Mouse (Mus musculus): ENCODE data around the gene Acoxl. TPM values are rescaled to one million over a fixed set of nuclear protein-coding genes. Genes with fewer than 3 reads are reported as not detected.

Acoxl gene
- polyA plus RNA-seq, 1 experiment, result not detected

DNA sequence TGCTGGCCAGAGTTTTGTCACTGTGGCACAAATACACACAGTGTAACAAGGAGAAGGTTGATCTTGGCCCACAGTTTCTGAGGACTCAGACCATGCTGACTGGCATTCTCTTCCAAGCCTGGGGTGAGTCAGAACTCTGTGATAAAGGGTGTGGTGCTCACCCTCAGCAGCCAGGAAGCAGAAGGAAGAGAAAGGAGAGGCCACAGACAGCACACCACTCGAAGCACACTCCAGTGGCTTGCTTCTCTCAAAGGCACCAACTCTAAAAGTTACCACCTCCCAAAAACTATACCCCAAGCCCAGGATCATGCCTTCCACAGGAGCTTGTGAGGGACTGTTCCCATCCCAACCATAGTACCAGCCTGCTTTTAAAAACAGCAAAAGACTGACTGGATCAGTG lies 220.0 kb downstream of the Acoxl start:
- no peak overlapping the region for H3K27ac ChIP-seq (ENCODE audit: insufficient read depth, low read depth, low read length)
- H3K4me1 ChIP-seq (ENCODE audit: control insufficient read depth, insufficient read depth, low read length), result peaks cover 1% of the 10 kb centered on the region
- 83% methylated on average over 1 of the region's 1 CpGs for WGBS
- H3K4me3 ChIP-seq (ENCODE audit: insufficient read depth, low read depth, low read length), result no peak overlapping the region
- no peak for TF ChIP-seq POLR2A (IDR thresholded peaks at IDR 0.05; ENCODE audit: insufficient read depth, low read depth, low read length)

DNA sequence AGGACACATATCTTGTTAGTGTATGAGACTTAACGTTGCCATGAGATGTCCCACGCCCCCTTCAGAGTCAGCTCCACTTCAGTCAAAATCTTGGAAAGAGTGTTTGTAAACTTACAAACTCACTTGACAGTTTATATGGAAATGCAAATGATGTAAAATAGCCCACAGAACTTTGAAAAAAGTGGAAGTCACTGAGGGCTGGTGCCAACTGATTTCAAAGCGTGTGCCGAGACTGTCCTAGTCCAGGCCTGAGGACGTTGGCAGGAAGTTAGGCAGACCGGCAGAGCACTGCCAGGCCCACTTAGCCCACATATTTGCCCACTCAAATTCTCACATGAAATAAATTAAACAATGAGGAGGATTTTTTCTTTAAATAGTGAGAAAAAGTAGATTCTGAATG lies 221.5 kb downstream of the Acoxl start:
- no peak overlapping the region for H3K4me3 ChIP-seq (ENCODE audit: insufficient read depth, low read depth, low read length)
- peaks cover 6% of the 10 kb centered on the region for H3K4me1 ChIP-seq (ENCODE audit: control insufficient read depth, insufficient read depth, low read length)
- no peak overlapping the region for H3K27ac ChIP-seq (ENCODE audit: insufficient read depth, low read depth, low read length)
- WGBS, result 71% methylated on average over 6 of the region's 6 CpGs
- TF ChIP-seq CTCF (IDR thresholded peaks at IDR 0.05; ENCODE audit: insufficient read depth, low read depth, low read length), result no peak

DNA sequence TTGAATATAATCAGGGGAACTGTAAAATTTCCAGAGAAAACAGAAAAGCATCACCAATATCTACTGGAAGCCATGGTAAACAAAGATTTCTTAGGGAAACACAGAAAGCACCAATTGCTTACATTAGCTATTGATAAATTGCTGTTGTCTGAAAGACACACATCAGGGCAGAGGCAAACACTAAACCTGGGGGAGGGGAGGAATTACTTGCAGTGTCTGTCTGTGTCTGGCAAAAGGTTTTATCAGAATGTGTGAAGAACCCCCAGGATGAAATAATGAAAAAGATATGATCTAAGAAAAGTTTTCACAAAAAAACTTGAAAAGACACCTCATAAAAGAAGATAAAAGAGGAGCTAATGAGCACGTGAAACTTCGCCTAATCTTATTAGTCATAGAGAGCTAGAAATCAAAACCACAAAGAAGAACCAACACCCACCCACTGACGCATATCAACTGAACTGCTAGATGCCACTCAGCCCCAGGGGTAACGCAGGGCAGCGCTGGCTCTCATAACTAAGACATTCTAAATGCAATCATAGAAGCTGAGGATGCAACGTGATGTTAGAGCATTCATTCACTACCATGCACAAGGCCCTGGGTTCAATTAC lies 222.1 kb downstream of the Acoxl start:
- peaks cover 6% of the 10 kb centered on the region for H3K4me1 ChIP-seq (ENCODE audit: control insufficient read depth, insufficient read depth, low read length)
- 75% methylated on average over 6 of the region's 6 CpGs for WGBS
- TF ChIP-seq POLR2A (IDR thresholded peaks at IDR 0.05; ENCODE audit: insufficient read depth, low read depth, low read length) (no peak), CTCF (IDR thresholded peaks at IDR 0.05; ENCODE audit: insufficient read depth, low read depth, low read length) (no peak)
- H3K4me3 ChIP-seq (ENCODE audit: insufficient read depth, low read depth, low read length), result no peak overlapping the region
- H3K27ac ChIP-seq (ENCODE audit: insufficient read depth, low read depth, low read length), result no peak overlapping the region

- peaks cover 6% of the 10 kb centered on the region for H3K4me1 ChIP-seq (ENCODE audit: control insufficient read depth, insufficient read depth, low read length)
- H3K27ac ChIP-seq (ENCODE audit: insufficient read depth, low read depth, low read length), result no peak overlapping the region
- no peak overlapping the region for H3K4me3 ChIP-seq (ENCODE audit: insufficient read depth, low read depth, low read length)
- TF ChIP-seq CTCF (IDR thresholded peaks at IDR 0.05; ENCODE audit: insufficient read depth, low read depth, low read length) (no peak), POLR2A (IDR thresholded peaks at IDR 0.05; ENCODE audit: insufficient read depth, low read depth, low read length) (no peak)
- WGBS, result 86% methylated on average over 7 of the region's 7 CpGs
Observed at GRCm38 (mm10) chr2:128061491-128061890, 222.8 kb downstream of the Acoxl start.

- Histone ChIP-seq H3K4me1 (ENCODE audit: control insufficient read depth, insufficient read depth, low read length) (peaks cover 6% of the 10 kb centered on the region), H3K4me3 (ENCODE audit: insufficient read depth, low read depth, low read length) (no peak overlapping the region), H3K27ac (ENCODE audit: insufficient read depth, low read depth, low read length) (no peak overlapping the region)
- WGBS, result 96% methylated on average over 6 of the region's 6 CpGs
- no peak for TF ChIP-seq CTCF (IDR thresholded peaks at IDR 0.05; ENCODE audit: insufficient read depth, low read depth, low read length)
- TF ChIP-seq POLR2A (IDR thresholded peaks at IDR 0.05; ENCODE audit: insufficient read depth, low read depth, low read length), result no peak
Observed at GRCm38 (mm10) chr2:128062756-128063155, 224.1 kb downstream of the Acoxl start.

- WGBS, result 87% methylated on average over 2 of the region's 2 CpGs
- Histone ChIP-seq H3K4me1 (ENCODE audit: control insufficient read depth, insufficient read depth, low read length) (peaks cover 6% of the 10 kb centered on the region), H3K27ac (ENCODE audit: insufficient read depth, low read depth, low read length) (no peak overlapping the region), H3K4me3 (ENCODE audit: insufficient read depth, low read depth, low read length) (no peak overlapping the region)
- TF ChIP-seq CTCF (IDR thresholded peaks at IDR 0.05; ENCODE audit: insufficient read depth, low read depth, low read length) (no peak), POLR2A (IDR thresholded peaks at IDR 0.05; ENCODE audit: insufficient read depth, low read depth, low read length) (no peak)
Observed at GRCm38 (mm10) chr2:128065013-128065412, 226.3 kb downstream of the Acoxl start.

DNA sequence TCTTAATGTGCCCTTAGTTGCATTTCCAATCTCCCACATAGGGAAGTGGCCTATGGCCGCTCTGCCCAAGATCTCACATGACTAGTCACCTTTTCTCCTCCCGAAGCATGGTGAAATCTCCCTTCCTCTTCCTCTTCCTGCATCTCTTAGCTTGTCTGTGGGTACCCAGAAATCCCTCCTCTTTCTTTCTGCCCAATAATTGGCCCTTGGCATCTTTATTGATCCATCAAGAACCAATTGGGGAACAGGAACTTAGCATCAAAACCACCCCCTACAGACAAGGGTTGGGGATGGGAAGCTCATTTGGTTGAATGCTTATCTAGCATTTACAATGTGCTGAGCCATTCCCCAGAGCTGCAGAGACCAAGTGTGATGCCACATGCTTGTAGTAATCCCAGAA lies 226.9 kb downstream of the Acoxl start:
- Histone ChIP-seq H3K4me1 (ENCODE audit: control insufficient read depth, insufficient read depth, low read length) (peaks cover 6% of the 10 kb centered on the region), H3K4me3 (ENCODE audit: insufficient read depth, low read depth, low read length) (no peak overlapping the region), H3K27ac (ENCODE audit: insufficient read depth, low read depth, low read length) (no peak overlapping the region)
- 98% methylated on average over 2 of the region's 2 CpGs for WGBS
- no peak for TF ChIP-seq POLR2A (IDR thresholded peaks at IDR 0.05; ENCODE audit: insufficient read depth, low read depth, low read length)
- no peak for TF ChIP-seq CTCF (IDR thresholded peaks at IDR 0.05; ENCODE audit: insufficient read depth, low read depth, low read length)

DNA sequence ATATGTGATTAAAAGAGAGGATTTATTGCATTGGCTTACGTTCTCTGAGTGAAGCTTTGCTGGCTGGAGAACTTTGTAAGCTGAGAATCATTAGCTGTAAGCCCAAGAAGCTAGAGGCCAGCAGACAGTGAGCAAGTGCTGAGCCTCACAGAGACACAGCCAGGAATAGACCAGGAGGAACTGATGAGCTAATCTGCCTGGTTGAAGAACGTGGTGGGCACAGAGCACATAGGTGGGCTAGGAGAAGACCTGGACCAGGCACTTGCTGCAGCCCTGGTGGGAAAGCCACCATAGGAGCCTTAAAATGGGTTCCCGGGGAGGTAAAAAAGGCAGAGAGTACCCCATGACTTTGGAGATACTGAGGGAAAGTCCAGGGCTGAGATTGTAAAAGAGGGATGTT lies 228.5 kb downstream of the Acoxl start:
- no peak overlapping the region for H3K27ac ChIP-seq (ENCODE audit: insufficient read depth, low read depth, low read length)
- 83% methylated on average over 3 of the region's 3 CpGs for WGBS
- no peak overlapping the region for H3K4me3 ChIP-seq (ENCODE audit: insufficient read depth, low read depth, low read length)
- peaks cover 6% of the 10 kb centered on the region for H3K4me1 ChIP-seq (ENCODE audit: control insufficient read depth, insufficient read depth, low read length)
- TF ChIP-seq CTCF (IDR thresholded peaks at IDR 0.05; ENCODE audit: insufficient read depth, low read depth, low read length), result no peak
- TF ChIP-seq POLR2A (IDR thresholded peaks at IDR 0.05; ENCODE audit: insufficient read depth, low read depth, low read length), result no peak

- 89% methylated on average over 7 of the region's 7 CpGs for WGBS
Observed at GRCm38 (mm10) chr2:128067596-128067995, 228.9 kb downstream of the Acoxl start.

DNA sequence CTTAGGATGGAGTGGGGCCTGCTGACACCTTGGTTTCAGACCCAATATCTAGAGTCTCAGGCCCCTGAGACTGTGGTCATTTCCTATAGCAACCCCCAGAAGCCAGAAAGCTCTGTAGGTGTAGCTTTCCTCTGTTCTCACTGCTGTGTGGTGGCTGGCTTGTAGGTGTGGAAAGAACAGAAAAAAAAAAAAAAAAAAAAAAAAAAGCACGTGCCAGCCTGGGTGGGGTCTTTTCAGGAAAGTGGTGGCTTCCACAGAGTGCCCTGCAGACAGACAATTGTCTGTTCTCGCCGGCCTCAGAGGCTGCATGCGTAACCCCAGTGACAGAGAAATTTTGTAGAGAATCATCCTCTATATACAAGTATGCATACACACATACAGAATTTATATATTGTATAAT lies 229.5 kb downstream of the Acoxl start:
- Histone ChIP-seq H3K27ac (ENCODE audit: insufficient read depth, low read depth, low read length) (no peak overlapping the region), H3K4me3 (ENCODE audit: insufficient read depth, low read depth, low read length) (no peak overlapping the region), H3K4me1 (ENCODE audit: control insufficient read depth, insufficient read depth, low read length) (peaks cover 6% of the 10 kb centered on the region)
- 88% methylated on average over 4 of the region's 4 CpGs for WGBS
- TF ChIP-seq POLR2A (IDR thresholded peaks at IDR 0.05; ENCODE audit: insufficient read depth, low read depth, low read length) (no peak), CTCF (IDR thresholded peaks at IDR 0.05; ENCODE audit: insufficient read depth, low read depth, low read length) (no peak)

More at GRCm38 (mm10) chr2:128067596-128067995, 228.9 kb downstream of the Acoxl start:
- H3K27ac ChIP-seq (ENCODE audit: insufficient read depth, low read depth, low read length), result no peak overlapping the region
- TF ChIP-seq POLR2A (IDR thresholded peaks at IDR 0.05; ENCODE audit: insufficient read depth, low read depth, low read length) (no peak), CTCF (IDR thresholded peaks at IDR 0.05; ENCODE audit: insufficient read depth, low read depth, low read length) (no peak)
- H3K4me3 ChIP-seq (ENCODE audit: insufficient read depth, low read depth, low read length), result no peak overlapping the region
- peaks cover 6% of the 10 kb centered on the region for H3K4me1 ChIP-seq (ENCODE audit: control insufficient read depth, insufficient read depth, low read length)

Measured in olfactory bulb, adult 2 months (tissue).